Mouse (Mus musculus) T-helper 2 cell (primary cell): Measurements from ENCODE around the gene Nme9.

Source experiments
- in situ Hi-C: fragments of 300-600 bp; cut with MboI, MseI; formaldehyde crosslinking; loops from one replicate; pipeline ENCODE4 v1.15.1; 2025; ENCODE audit warnings: high pct_unique_total_duplicates

Gene Nme9

GRCm38 (mm10) chr9:99479181-99479711 lies 28.0 kb downstream of the Nme9 start:
- in situ Hi-C loops: no loop called here

- in situ Hi-C loops: no loop called here
Measured at GRCm38 (mm10) chr9:99480764-99481163, 29.5 kb downstream of the Nme9 start.

DNA sequence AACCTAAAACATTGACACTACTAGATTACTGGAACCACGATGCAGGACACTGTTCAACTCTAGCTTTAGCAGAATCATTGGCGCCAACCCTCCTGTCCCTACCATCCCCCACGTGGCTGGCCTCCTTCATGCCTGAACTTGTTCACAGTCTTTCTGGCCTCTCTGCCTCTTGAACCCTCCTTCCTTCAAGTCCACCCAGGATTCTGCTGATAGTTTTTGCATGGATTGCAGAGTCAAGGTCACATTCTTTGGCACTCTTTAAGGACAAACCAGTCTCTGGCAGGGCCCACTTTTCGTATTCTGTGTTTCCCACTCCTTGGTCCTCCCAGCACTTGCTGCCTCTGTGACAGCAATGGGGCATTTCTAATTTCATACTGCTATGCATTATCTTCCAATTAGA lies 31.9 kb downstream of the Nme9 start:
- in situ Hi-C loops: no loop called here

GRCm38 (mm10) chr9:99484632-99485031 lies 33.4 kb downstream of the Nme9 start:
- in situ Hi-C loops: no loop called here

DNA sequence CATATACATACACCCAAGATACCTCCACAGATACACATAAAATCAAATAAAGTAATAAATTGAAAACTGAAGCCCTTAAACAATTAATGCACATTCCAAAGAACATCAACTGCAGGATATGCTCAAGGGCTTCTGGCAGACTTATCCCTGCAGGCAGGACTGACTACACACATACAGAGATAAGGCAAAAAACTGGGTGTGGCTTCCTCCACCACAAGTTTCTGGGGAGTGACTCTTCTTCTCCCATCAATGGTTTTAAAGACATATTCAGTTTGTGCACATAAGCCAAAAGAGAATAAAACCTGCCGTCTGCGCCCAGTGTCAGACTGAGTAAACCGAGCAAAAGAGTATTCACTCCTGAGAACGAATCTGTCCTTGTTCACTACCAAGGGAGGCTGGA lies 33.9 kb downstream of the Nme9 start:
- in situ Hi-C loops: no loop called here

DNA sequence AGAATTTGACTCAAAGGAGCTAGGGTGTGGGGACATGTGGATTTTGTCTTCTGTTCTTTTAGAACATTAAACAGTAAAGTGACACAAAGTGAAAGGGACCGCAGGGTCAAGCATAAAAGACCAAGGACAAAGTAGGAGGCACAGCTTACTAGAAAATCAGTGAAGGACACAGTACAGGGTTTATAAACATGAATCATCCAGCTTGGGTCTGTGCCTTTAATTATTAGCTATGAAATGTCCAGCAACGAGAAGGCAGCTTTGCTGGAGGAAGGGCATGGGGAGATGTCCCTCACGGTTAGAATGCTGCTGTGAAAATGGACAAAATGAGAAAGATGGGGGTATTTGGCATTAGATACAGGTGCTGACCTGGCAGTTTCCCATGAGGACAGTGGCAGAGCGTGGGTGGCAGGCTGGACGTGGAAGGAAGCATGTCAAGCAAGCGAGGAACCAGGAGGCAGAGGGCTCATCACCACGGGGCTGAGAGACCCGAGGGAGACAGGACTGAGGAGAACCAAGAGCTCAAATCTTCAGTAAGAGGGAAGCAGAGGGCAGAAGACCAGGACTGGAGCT lies 35.9 kb downstream of the Nme9 start:
- in situ Hi-C loops: no loop called here

GRCm38 (mm10) chr9:99487841-99488240 lies 36.6 kb downstream of the Nme9 start:
- in situ Hi-C loops: no loop called here

GRCm38 (mm10) chr9:99491050-99491449 lies 39.8 kb downstream of the Nme9 start:
- in situ Hi-C loops: no loop called here

DNA sequence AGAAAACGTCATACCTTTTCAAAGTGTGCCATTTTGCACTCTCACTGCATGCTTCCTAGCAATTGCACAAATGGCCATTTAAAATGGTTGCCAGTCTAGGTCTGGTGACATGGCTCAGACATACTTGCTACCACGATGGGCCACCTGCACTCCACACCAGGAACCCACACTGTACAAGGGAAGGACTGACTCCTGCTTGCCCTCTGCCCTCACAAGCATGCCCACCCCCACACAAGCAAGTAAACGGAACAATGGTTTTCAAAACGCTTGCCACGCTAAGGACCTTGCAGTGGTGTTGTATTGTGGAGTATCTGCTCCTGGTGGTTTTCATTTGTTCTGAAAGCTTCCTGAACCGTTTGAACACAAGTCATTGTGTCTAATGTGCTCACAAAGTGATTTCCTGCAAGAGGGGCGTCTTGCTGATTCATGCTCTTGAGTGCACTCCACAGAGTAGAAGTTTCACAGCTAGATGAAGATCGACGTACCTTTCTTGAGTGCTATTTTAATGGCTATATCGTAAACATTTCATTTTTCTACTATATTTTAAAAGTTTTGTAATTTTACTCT lies 41.4 kb downstream of the Nme9 start:
- in situ Hi-C loops: no loop called here

- in situ Hi-C loops: no loop called here
Measured at GRCm38 (mm10) chr9:99499336-99499735, 48.1 kb downstream of the Nme9 start.

- in situ Hi-C loops: no loop called here
Measured at GRCm38 (mm10) chr9:99505875-99506274, 54.6 kb downstream of the Nme9 start.
